9 mouse cellular contexts compared by ENCODE assay signal in genomic region chr10:79917532-79918100, GRCm38 (mm10). TPM values are rescaled to one million over a fixed set of nuclear protein-coding genes. Genes with fewer than 3 reads are reported as not detected.
DNase-seq lines count a peak whose midpoint lies in the region; ATAC-seq and TF ChIP-seq lines count a peak whose summit lies in the region.
"Had no signal": no experiment of that assay in that cellular context is flagged by ENCODE, and none has a peak within 500 bp of the region (broad histone marks: within the 10 kb centered on the region; RNA-seq: fewer than 3 reads in every experiment).

No protein-coding gene starts in this region.

- TF ChIP-seq CTCF in G1E (IDR thresholded peaks at IDR 0.05; ENCODE audit: low read depth, low read length), result no peak

- no peaks in the 10 kb centered on the region; the same call in 1 of the 2 replicates for H3K27me3 ChIP-seq in G1E (ENCODE audit: insufficient read depth, low read length)
- peaks cover 52% of the 10 kb centered on the region for H3K27me3 ChIP-seq in heart, embryonic 16.5 days (ENCODE audit: control insufficient read depth, insufficient read depth, low read length)
- H3K27me3 ChIP-seq in liver, embryonic 15.5 days, result peaks cover 57% of the 10 kb centered on the region

- peaks cover 15% of the 10 kb centered on the region for H3K9me3 ChIP-seq in G1E (replicated peaks)
- no peaks in the 10 kb centered on the region for H3K9me3 ChIP-seq in heart, embryonic 16.5 days (replicated peaks; ENCODE audit: control insufficient read depth, low read length)
- no peaks in the 10 kb centered on the region for H3K9me3 ChIP-seq in liver, embryonic 15.5 days (replicated peaks)

- no peak overlapping the region; the same call in 1 of the 2 replicates for H3K9ac ChIP-seq in heart, embryonic 16.5 days (ENCODE audit: low read length)
- H3K9ac ChIP-seq in liver, embryonic 15.5 days, result no peak overlapping the region

- no peak overlapping the region for H3K27ac ChIP-seq in heart, embryonic 16.5 days (ENCODE audit: low read length)
- H3K27ac ChIP-seq in liver, embryonic 15.5 days (replicated peaks), result peak overlapping the region; percentile 87; the same call in 1 of the 2 replicates

- intact Hi-C loops in heart, postnatal 10 days (cut with DNase I), result loop anchor here (5.0 kb wide), 1 partner anchor 35 kb away; no protein-coding TSS in a partner anchor

- no peak for ATAC-seq in G1E (ENCODE audit: extremely low read depth, insufficient number of reproducible peaks, low FRiP score, poor library complexity, severe bottlenecking)
- no peak for ATAC-seq in heart, embryonic 16.5 days (replicated peaks; ENCODE audit: extremely low read depth, insufficient read depth, low FRiP score)
- no peak for ATAC-seq in liver, embryonic 15.5 days (ENCODE audit: insufficient read depth)
- ATAC-seq in megakaryocyte-erythroid progenitor cell, adult 5-6 weeks (replicated peaks; ENCODE audit: low FRiP score, low TSS enrichment, poor library complexity, severe bottlenecking), result no peak

- H3K4me3 ChIP-seq in G1E (ENCODE audit: low read depth, low read length), result peak overlapping the region; percentile 87; the same call in 1 of the 2 replicates
- peak overlapping the region; percentile 92 for H3K4me3 ChIP-seq in heart, embryonic 16.5 days (ENCODE audit: low read length)
- peak overlapping the region; percentile 77 for H3K4me3 ChIP-seq in liver, embryonic 15.5 days (replicated peaks)

- peaks cover 78% of the 10 kb centered on the region for H3K4me1 ChIP-seq in G1E (ENCODE audit: insufficient read depth, low read depth, low read length)
- peaks cover 52% of the 10 kb centered on the region for H3K4me1 ChIP-seq in heart, embryonic 16.5 days (ENCODE audit: control insufficient read depth, insufficient read depth, low read length)
- peaks cover 92% of the 10 kb centered on the region for H3K4me1 ChIP-seq in liver, embryonic 15.5 days (replicated peaks)

- peaks cover 19% of the 10 kb centered on the region for H3K36me3 ChIP-seq in G1E (replicated peaks)
- H3K36me3 ChIP-seq in heart, embryonic 16.5 days (ENCODE audit: control insufficient read depth, insufficient read depth), result no peaks in the 10 kb centered on the region
- H3K36me3 ChIP-seq in liver, embryonic 15.5 days (replicated peaks), result 0 out of 2 replicates have a peak, but pooled peaks cover 6% of the 10 kb centered on the region

- DNase-seq in heart, adult 11 months, result peak; percentile 91
- no peak for DNase-seq in heart, postnatal 10 days
- no peak for DNase-seq in G1E (ENCODE audit: low spot score)
- DNase-seq in urinary bladder, postnatal 25 days (ENCODE audit: low spot score), result no peak
- DNase-seq in ovary, postnatal 14 days (ENCODE audit: low spot score), result no peak

- peak overlapping the region; percentile 95 for H3K4me2 ChIP-seq in heart, embryonic 16.5 days (ENCODE audit: low read depth, low read length)
- H3K4me2 ChIP-seq in liver, embryonic 15.5 days, result peak overlapping the region; percentile 97

- WGBS in heart, embryonic 16.5 days, result 69% methylated on average over 5 of the region's 5 CpGs
- WGBS in liver, embryonic 15.5 days (ENCODE audit: insufficient replicate concordance), result 55% methylated on average over 5 of the region's 5 CpGs

RNA-seq across cellular contexts. Expression of gene Kiss1r, which starts 0.8 kb away (rescaled TPM):
- total RNA-seq in heart, postnatal 10 days (2021), result under 1 TPM; 0.17 to 0.22 TPM
- 0.30 and 0.39 TPM in 2 replicates for total RNA-seq in G1E (2014; fragmentation: Nextera tagmentation)
- total RNA-seq in G1E (2017), result 0.33 and 0.93 TPM in 2 replicates
- polyA plus RNA-seq in G1E (2012), result 0.33 and 0.56 TPM in 2 replicates
- polyA plus RNA-seq in heart, embryonic 16.5 days (2015; fragmentation: Nextera tagmentation; extraction: Ambion mirVana), result 0.49 and 0.64 TPM in 2 replicates
- polyA plus RNA-seq in liver, embryonic 15.5 days (2015; fragmentation: Nextera tagmentation; extraction: Ambion mirVana), result 0.32 and 0.37 TPM in 2 replicates
- total RNA-seq in megakaryocyte-erythroid progenitor cell, adult 5-6 weeks (2014; fragmentation: Nextera tagmentation), result 0.31 TPM in 1 of 2 replicates, not detected in the other
- 2.2 TPM in 1 of 2 replicates, not detected in the other for total RNA-seq in megakaryocyte-erythroid progenitor cell, adult 5-6 weeks (2017)

RNA-seq across cellular contexts. Expression of gene R3hdm4, which starts 3.4 kb away (rescaled TPM):
- total RNA-seq in heart, postnatal 10 days (2021), result 10 to 100 TPM; 93.4 to 94.9 TPM
- 118 and 134 TPM in 2 replicates for total RNA-seq in G1E (2014; fragmentation: Nextera tagmentation)
- total RNA-seq in G1E (2017), result 35.0 and 35.8 TPM in 2 replicates
- 185 and 203 TPM in 2 replicates for polyA plus RNA-seq in G1E (2012)
- 112 and 114 TPM in 2 replicates for polyA plus RNA-seq in heart, embryonic 16.5 days (2015; fragmentation: Nextera tagmentation; extraction: Ambion mirVana)
- 52.4 and 55.6 TPM in 2 replicates for polyA plus RNA-seq in liver, embryonic 15.5 days (2015; fragmentation: Nextera tagmentation; extraction: Ambion mirVana)
- total RNA-seq in megakaryocyte-erythroid progenitor cell, adult 5-6 weeks (2014; fragmentation: Nextera tagmentation), result 80.3 and 91.7 TPM in 2 replicates
- total RNA-seq in megakaryocyte-erythroid progenitor cell, adult 5-6 weeks (2017), result 35.5 and 38.9 TPM in 2 replicates

RNA-seq across cellular contexts. Expression of gene Gm26602, which starts 7.0 kb away (rescaled TPM):
- total RNA-seq in heart, postnatal 10 days (2021), result not detected
- not detected in 2 replicates for total RNA-seq in G1E (2014; fragmentation: Nextera tagmentation)
- total RNA-seq in G1E (2017), result not detected in 2 replicates
- polyA plus RNA-seq in G1E (2012), result 0.41 and 1.0 TPM in 2 replicates
- polyA plus RNA-seq in heart, embryonic 16.5 days (2015; fragmentation: Nextera tagmentation; extraction: Ambion mirVana), result 2.4 and 13.2 TPM in 2 replicates
- not detected in 2 replicates for polyA plus RNA-seq in liver, embryonic 15.5 days (2015; fragmentation: Nextera tagmentation; extraction: Ambion mirVana)
- total RNA-seq in megakaryocyte-erythroid progenitor cell, adult 5-6 weeks (2014; fragmentation: Nextera tagmentation), result not detected in 2 replicates
- not detected in 2 replicates for total RNA-seq in megakaryocyte-erythroid progenitor cell, adult 5-6 weeks (2017)
- polyA plus RNA-seq: gonadal fat pad, adult 2 months had no signal

RNA-seq across cellular contexts. Expression of gene Med16, which starts 8.9 kb away (rescaled TPM):
- 10 to 100 TPM; 59.5 to 60.0 TPM for total RNA-seq in heart, postnatal 10 days (2021)
- total RNA-seq in G1E (2014; fragmentation: Nextera tagmentation) (12.0 and 14.0 TPM in 2 replicates), G1E (2017) (10.4 and 12.2 TPM in 2 replicates)
- 49.4 and 51.7 TPM in 2 replicates for polyA plus RNA-seq in G1E (2012)
- polyA plus RNA-seq in heart, embryonic 16.5 days (2015; fragmentation: Nextera tagmentation; extraction: Ambion mirVana), result 44.9 and 45.2 TPM in 2 replicates
- polyA plus RNA-seq in liver, embryonic 15.5 days (2015; fragmentation: Nextera tagmentation; extraction: Ambion mirVana), result 16.4 and 18.0 TPM in 2 replicates
- total RNA-seq in megakaryocyte-erythroid progenitor cell, adult 5-6 weeks (2014; fragmentation: Nextera tagmentation), result 17.1 and 21.7 TPM in 2 replicates
- total RNA-seq in megakaryocyte-erythroid progenitor cell, adult 5-6 weeks (2017), result 9.7 and 9.8 TPM in 2 replicates

RNA-seq across cellular contexts. Expression of gene Arid3a, which starts 9.2 kb away (rescaled TPM):
- total RNA-seq in heart, postnatal 10 days (2021), result 1 to 10 TPM; 3.1 to 3.2 TPM
- total RNA-seq in G1E (2014; fragmentation: Nextera tagmentation), result 35.4 and 41.3 TPM in 2 replicates
- 32.8 and 35.1 TPM in 2 replicates for total RNA-seq in G1E (2017)
- 164 and 202 TPM in 2 replicates for polyA plus RNA-seq in G1E (2012)
- polyA plus RNA-seq in heart, embryonic 16.5 days (2015; fragmentation: Nextera tagmentation; extraction: Ambion mirVana), result 1.5 and 2.3 TPM in 2 replicates
- polyA plus RNA-seq in liver, embryonic 15.5 days (2015; fragmentation: Nextera tagmentation; extraction: Ambion mirVana), result 6.1 and 7.4 TPM in 2 replicates
- total RNA-seq in megakaryocyte-erythroid progenitor cell, adult 5-6 weeks (2014; fragmentation: Nextera tagmentation), result 4.4 and 5.9 TPM in 2 replicates
- total RNA-seq in megakaryocyte-erythroid progenitor cell, adult 5-6 weeks (2017), result 5.4 and 6.0 TPM in 2 replicates
